Mouse (Mus musculus) erythroid progenitor cell, adult 5-6 weeks (primary cell): ENCODE measurements around the gene Trim31. TPM values are rescaled to one million over a fixed set of nuclear protein-coding genes. Genes with fewer than 3 reads are reported as not detected.
A peak's percentile ranks its signal among the peaks of the same experiment; 100 is the strongest.
"Not testable (repeated sequence)": the region's sequence is repeated elsewhere in the genome, so short reads cannot be mapped to it uniquely, and the experiment has no call there.

Experiments used
- ATAC-seq: replicated peaks from 2 replicates; pipeline ENCODE4 v1.8.0; 2016; ENCODE audit warnings: moderate number of reproducible peaks, mild to moderate bottlenecking, moderate TSS enrichment, inconsistent platforms; ENCODE audit not compliant: poor library complexity, low FRiP score, severe bottlenecking
- total RNA-seq, 2 experiments: library from RNA; stranded (forward) in 1 of 2; stranded (reverse) in 1 of 2; fragments of 150-400 nt in 1 of 2; fragments of 186-747, 209-891 nt in 1 of 2; gene quantifications; 2 replicates each; pipeline versions ENCODE4 v1.2.3 to v1.2.4; 2015 to 2017; ENCODE audit warnings: low replicate concordance in 2 of 2

The Trim31 gene
- not detected in 2 replicates for total RNA-seq (2015; ENCODE audit: low replicate concordance)
- not detected in 2 replicates for total RNA-seq (2017; ENCODE audit: low replicate concordance)

DNA sequence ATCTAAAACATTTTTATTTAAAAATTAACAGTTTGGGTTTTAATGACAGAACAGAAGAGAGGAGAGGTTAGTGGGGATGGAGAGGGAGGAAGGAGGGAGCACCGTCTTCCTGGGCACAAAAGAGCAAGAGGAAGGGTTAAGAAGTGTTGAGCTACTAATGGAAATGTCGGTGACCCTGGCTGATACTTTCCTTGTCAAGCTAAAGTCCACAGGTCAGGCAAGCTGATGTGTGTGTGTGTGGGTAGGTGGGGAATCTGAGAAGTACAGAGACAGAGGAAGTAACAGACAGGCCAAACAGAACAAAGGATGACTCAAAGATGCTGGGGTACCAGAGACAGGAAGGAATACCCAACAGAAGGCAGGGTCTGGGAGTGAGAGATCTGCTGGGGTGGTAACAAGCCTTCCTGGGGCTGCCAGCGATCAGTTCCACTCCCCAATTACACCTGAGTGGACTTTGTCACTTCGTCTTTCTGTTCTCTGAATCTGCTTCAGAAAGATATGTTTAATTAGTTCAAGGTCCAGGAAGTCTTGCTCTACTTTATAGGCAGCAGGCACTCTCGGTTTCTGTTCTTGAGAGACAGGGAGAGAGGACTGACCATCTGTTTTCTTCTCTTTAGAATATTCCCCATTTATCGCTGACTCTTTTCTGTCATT, at the start of gene Trim31:
Trim31 (plus strand) TSS at position 567 of the 654 bp plus-strand sequence.
- no peak for ATAC-seq

DNA sequence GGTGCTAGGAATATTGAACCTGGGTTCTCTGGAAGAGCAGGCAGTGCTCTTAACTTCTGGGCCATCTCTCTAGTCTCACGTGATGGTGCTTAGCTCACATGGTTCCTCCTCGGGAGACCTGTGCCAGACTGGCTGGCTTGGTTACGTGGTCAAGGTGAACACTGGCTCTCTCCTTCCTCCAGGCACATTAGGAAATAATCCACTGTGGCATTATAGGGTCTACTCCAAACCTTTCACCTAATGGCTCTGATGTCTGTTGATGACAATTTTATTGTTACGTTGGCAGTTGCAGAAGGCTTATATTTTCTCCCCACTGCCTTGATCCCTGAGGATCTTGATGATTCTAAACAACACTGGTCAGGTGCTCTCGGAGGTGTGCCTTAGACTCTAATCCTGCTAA, 49.0 kb upstream of the Trim31 start:
- ATAC-seq, result no peak

DNA sequence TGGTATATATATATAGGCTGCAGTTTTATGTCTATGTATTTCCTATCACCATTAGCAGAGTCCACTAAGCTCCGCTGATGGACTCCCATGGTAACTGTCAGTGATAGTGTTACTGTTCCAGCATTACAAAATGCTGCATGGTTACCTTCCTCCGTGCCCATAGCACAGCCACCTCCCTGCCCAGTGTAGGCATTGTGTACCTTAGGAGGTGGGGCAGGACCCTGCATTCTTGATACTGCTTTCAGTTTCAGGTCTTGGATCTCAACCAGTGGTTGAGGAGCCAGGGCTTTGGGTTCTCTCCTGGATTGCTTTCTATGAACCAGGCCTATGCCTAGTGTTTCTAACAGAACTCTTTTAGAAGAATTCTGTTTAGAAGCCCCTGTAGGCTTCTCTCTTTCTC, 47.9 kb upstream of the Trim31 start:
- no peak for ATAC-seq

DNA sequence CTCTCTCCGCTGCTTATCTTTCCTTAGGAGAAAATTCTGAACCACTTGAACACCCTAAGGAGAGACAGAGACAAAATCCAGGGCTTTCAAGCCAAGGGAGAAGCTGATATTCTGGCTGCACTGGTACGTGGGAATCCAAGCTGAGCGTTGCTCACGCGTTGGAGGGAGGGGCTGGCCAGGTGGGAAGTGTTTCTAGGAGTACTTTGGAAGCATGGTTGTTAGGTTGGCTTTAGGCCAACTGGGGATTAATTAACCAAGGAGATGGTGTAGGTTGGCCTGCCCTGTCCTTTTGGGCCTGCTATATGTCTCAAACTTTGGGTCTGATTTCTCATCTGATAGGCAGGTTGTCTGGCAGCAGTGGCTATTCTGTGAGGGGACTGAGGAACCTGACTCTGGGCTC, 46.7 kb upstream of the Trim31 start:
- no peak for ATAC-seq

DNA sequence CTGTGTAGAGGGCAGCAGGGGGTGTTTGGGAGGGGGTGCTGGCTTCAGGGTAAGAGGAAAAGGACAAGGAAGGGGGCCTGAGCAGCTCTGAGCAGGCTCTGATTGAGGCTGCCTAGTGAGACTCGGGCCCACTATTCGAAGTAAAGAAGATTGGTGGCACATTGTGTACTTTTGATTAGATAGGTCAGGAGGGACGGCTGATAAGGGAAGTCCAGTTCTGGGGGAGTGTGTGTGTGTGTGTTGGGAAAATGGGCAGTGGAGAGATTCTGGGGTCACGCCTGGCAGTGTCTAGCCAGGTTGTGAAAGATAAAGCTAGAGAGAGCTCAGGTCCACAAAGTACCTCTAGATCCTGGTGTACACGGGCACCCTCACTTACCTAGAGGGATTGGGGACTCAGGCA, 46.3 kb upstream of the Trim31 start:
- ATAC-seq, result no peak

DNA sequence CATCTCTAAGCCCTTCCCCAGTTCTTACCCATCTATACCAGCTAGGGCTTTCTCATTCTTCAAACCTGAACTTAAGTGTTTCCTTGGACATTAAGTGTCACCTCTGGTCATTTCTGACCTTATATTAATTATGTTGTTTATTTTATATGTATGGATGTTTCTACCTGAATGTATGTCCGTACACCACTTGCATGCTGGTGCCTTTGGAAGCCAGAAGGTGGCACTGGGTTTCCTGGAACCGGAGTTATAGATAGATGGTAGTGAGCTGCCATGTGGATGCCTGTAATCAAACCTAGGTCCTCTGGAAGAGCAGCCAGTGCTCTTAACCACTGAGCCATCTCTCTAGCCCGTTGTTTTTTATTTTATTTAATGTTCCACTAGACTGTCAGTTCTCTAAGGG, 42.4 kb upstream of the Trim31 start:
- ATAC-seq, result peak; percentile 56; the same call in 1 of the 2 replicates

DNA sequence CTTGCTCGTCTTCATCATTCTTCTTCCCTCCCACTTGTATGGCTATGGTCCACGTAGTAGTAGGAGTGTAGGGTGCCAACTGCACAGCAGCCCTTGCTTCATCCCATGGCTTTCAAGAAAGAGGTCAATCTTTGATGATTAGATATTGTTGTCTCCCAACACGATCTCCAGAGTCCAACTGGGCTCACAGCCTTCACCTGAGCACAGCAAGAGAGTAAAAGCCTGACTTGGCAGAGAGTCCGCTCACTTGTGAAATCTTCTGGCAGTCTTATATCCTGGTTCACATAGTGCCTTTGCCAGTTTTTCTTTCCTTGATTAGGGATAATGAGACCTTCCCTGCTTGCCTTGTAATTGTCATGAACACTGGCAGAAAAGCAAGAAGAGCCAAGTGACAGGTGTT, 41.7 kb upstream of the Trim31 start:
- ATAC-seq, result no peak

DNA sequence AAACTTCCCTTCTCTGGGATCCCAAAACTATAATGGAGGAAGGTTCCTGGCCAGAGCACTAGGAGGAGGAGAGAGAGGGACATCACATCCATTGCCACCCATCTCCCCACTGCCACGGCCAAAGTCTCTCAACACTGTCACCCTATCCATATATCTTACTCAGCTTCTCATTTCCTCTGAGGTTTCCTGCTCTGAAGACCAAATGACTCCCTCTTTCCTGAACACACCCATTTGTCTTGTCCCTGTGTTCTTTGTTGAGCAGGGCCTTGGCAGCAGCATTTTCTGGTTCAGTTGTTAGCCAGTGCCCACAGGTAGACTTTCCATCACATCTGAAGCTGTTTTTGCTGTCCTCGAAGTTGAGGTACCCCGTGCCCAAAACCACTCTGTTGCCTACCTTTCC, 39.7 kb upstream of the Trim31 start:
- no peak for ATAC-seq

DNA sequence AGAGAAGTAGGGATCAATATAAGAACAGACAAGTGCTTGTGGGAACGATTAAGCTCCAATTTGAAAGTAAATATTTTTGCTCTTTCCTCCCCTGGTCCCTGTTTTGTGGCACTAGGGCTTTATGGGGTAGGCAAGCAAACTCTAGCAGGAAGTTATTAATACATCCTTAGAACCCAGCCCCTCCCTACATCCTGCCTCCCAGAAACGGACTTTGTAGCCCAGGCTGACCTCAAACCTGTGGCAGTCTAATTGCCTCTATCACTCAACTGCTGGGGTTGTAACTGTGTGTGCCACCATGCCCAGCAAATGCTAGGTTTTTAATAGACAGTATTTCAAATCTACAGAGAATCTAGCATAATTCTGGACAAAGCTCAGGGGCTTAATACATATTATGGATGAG, 36.2 kb upstream of the Trim31 start:
- no peak for ATAC-seq

DNA sequence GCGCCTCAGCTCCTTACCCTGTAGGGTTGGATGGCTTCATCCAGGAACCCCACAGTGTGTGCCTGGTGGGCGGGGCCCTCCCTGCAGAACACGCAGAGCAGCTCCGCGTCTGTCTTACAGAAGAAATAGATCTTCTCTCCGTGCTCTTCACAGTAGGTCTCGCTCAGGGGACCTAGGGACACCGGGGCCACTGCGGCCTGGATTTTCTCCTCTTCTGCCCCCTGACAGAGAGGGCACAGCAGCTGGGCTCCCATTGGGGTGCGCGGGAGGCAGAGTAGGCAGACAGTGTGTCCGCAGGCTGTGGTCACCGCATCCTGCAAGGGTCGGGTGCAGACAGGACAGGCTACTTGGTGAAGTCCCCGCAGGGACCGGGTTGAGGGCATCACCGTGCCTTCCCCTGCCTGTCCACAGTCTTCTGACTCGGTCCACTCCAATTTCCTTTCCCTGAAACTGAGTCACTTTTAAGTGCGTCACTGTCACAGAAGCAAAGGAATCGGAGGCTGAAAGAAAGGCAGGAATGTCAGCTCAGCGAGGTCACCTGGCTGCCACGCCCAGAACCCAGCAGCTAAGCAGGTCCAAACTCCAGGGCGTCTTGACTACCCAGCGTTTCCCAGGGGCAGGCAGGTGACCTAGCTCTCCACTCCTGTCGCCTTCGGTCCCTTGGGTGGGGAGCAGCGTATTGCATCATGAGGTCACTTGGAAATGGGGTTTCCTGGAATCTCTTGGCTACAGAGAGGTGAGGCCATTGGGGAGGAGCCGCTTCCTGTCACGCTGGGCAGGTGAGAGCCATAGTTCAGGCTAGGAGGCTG, 31.0 kb upstream of the Trim31 start, which contains the start of gene Trim15:
Trim15 (minus strand) TSS at position 492 of the 809 bp plus-strand sequence.
- peak; percentile 28 for ATAC-seq

DNA sequence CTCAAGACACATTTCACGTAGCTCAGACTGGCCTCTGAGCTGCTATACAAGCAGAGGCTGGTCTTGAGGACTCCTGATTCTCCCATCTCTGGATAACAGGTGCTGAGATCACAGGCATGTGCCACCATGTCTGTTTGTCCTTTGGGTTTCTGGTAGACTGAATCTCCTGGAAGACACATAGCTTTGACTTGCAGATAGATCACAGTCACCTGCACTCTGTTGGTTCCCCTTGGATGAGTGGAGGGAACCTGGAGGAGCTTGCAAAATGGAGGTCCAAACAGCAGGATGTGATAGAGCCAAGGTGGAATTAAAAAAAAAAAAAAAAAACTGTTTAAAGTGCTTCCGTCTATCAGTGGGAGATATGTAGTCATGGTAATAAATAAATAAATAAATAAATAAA, 29.1 kb upstream of the Trim31 start:
- ATAC-seq, result no peak

DNA sequence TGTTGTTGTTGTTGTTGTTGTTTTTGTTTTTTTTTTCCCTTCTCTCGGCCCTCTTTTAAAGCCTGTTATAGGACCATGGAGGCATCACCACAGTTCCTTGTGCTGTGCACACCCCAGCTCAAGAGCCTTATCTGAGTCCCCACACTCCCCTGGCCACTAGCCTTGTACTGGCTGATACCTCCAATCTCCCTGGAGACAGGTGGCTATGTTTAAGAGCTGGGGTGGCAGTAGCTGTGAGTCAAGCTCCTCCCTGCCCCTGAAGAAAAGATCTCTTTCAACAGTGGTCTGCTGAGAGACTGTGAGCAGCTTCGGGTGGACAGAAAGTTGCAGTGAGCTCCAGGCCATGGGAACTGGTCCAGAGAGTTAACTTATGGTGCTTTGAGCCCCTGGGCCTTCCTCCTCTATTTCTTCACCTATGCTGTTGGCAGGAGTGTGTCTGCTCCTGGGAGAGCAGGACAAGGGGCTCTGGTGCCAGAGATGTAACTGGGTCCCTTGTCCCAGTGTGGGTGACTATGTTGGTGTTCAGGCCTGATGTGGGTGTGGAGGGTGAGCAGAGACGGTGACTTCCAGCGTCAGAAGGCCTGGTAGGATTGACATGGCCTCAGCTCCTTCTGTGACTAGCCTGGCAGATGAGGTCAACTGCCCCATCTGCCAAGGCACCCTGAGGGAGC, 28.5 kb upstream of the Trim31 start, which contains the start of gene Trim10:
Trim10 (plus strand) TSS at position 291 of the 671 bp plus-strand sequence.
- peak; percentile 86 for ATAC-seq

DNA sequence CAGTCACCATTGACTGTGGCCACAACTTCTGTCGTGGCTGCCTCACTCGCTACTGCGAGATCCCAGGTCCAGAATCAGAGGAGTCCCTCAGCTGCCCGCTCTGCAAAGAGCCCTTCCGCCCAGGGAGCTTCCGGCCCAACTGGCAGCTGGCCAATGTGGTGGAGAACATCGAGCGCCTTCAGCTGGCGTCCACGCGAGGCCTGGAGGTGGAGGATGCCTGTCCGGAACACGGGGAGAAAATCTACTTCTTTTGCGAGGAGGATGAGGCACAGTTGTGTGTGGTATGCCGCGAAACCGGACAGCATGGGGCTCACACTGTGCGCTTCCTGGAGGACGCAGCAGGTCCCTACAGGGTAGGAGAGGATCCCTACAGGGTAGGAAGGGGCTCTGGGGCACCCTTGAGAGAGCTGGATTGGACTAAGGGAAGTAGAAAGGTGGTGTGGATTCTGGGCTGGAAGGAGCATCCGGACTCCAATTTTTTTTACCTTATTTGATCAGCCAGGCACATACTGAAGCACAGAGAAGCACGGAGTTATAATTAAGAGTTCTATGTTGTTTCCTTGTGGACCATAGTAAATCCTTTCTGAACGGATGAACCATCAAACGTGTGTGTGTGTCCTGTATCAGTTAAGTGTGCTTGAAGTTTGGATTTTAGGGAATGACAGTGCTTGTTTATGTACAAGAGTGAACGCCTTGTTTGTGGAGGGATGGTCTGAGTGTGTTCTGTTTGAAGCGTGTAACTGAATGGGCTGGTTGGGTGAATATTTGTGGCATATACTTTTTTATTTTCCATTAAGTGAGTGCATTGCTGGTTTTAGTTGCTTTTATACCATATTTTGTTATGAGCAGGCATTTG, 27.7 kb upstream of the Trim31 start:
- peak; percentile 66 for ATAC-seq

DNA sequence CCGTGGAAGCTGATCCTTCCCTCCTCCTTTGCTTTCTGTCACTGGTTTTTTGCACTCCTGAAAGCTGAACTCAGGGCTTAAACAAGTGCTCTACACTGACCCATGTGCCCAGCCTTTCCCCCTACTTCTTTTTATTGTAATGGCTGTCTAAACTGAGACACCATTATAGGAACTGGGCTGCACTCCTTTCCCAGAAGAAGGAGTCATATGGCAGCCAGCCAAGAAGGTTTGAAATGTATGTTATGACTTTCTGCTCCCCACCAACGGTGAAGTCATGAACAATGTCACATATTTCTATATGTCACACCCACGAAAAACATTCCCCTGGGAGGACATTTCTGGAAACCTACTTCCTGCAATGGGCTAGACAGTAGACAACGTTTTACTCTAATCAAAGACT, 23.3 kb upstream of the Trim31 start:
- no peak for ATAC-seq

DNA sequence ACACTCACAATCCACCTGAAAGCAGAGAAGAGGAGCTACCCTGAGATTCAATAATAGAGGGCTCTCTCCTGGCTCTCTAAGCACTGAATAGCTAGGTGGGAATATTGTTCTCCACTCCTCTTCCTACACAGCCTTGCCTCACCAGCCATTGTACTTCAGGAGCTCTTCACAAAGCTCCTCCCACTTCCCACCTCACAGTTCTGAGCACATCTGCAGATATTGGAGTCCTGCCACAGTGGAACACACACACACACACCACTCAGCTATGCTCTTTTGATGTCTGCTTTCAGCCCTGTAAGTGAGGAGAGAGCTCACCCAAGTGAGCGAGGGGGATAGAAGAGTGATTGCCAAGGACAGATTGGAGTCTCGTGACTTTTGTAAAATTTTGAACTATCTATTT, 14.6 kb upstream of the Trim31 start:
- ATAC-seq, result no peak

DNA sequence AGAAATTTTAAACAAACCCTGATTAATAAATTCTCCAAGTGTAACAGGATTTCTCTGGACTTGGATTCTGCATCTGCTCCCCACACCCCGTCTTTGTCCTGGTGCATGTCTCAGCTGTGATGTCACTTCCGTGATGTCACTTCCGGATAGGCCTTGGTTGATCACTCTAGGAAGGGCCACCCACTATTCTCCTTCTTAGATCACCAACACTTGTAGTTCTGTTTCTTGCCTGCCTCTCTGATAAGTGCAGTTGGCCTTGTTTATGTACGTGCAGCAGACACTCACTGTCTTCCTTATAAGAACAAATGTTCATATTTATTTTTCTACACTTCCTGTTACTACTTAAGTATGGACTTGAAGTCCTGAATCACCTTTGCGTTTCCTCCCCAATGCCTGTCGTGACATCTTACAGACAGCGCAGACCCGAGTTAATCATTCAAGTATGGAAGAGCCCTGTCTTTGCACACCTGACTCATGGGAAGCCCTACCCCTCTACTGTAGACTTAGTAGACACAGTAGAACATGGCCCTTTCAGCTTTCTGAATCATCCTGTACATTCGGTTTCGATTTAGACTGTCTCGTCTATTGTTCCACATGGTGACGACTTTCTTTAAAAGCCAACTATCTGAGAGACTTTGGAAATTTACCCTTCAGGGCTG, 12.7 kb upstream of the Trim31 start:
- no peak for ATAC-seq

DNA sequence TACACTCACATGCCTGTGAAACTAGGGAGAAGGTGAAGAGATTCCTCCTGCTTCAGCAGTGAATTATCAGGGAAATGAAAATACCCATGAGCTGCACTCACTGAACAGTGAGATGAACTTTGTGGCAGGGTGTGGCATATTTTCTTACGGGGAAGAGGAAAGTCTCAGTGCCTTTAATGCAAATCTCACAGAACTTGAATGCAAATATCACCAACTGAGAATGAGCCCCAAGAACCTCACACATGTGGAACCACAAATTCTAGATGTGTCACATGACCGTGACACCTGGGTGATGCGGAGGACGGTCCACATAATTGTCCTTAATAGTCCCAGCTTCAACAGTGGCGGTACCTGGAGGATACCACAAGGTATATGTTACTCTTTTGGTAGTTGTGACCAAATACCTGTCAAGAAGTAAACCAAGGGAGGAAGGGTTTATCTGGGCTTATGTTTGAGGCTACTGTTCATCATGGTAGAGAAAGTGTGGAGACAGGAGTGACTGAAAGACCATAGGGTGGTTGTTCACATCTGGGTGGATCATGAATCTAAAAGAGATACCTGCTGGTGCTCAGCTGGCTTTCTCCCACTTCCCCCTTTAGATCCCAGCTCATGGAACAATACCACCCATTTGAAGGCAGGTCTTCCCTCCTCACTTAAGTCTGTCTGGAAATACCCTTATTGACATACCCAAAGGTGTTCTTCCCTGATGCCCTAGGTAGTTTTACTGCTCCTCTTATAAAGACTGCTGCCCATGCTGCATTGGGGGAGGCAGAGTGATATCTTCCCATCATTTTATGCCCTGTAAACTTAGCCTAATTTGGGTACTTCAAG, 7.6 kb upstream of the Trim31 start, which contains the start of gene Trim40:
Trim40 (minus strand) TSS at position 51 of the 831 bp plus-strand sequence.
- ATAC-seq, result no peak

DNA sequence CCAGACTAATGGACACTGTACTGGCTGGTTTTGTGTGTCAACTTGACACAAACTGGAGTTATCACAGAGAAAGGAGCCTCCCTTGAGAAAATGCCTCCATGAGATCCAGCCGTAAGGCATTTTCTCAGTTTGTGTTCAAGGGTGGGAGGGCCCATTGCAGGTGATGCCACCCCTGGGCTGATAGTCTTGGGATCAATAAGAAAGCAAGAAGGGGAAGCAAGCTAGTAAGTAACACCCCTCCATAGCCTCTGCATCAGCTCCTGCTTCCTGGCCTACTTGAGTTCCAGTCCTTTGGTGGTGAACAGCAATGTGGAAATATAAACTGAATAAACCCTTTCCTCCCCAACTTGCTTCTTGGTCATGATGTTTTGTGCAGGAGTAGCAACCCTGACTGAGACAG, 6.4 kb upstream of the Trim31 start:
- not testable (repeated sequence) for ATAC-seq
